Mouse (Mus musculus): ENCODE measurements around the gene Snn.

- TF ChIP-seq CTCF (conservative IDR thresholded peaks at IDR 0.05 in 1 of 2, IDR thresholded peaks at IDR 0.05 in 1 of 2; ENCODE audit: low read depth in 2 of 2, low read length in 2 of 2), result peak; percentile 87 to 90
- TF ChIP-seq GABPA (IDR thresholded peaks at IDR 0.05; ENCODE audit: insufficient replicate concordance, low read depth, low read length), result no peak
- TF ChIP-seq ZKSCAN1 (IDR thresholded peaks at IDR 0.05; ENCODE audit: borderline replicate concordance, low read depth, low read length), result no peak
- TF ChIP-seq EP300 (IDR thresholded peaks at IDR 0.05; ENCODE audit: low read length), result no peak
- TF ChIP-seq CHD2 (IDR thresholded peaks at IDR 0.05; ENCODE audit: low read length), result no peak
- TF ChIP-seq MAX (IDR thresholded peaks at IDR 0.05; ENCODE audit: low read length), result no peak
- TF ChIP-seq JUND (conservative IDR thresholded peaks at IDR 0.05; ENCODE audit: low read depth, low read length), result no peak
- no peak for TF ChIP-seq POLR2A (IDR thresholded peaks at IDR 0.05; ENCODE audit: low read depth, low read length)
- TF ChIP-seq POLR2AphosphoS2 (IDR thresholded peaks at IDR 0.05; ENCODE audit: low read depth, low read length), result no peak
Measured at GRCm38 (mm10) chr16:11109198-11109740, 48.5 kb downstream of the Snn start.

All from CH12.LX (cell line).